Mouse (Mus musculus): ENCODE results near the gene Slc28a1. TPM values are rescaled to one million over a fixed set of nuclear protein-coding genes. Genes with fewer than 3 reads are reported as not detected.
"Not testable (repeated sequence)": the region's sequence is repeated elsewhere in the genome, so short reads cannot be mapped to it uniquely, and the experiment has no call there.

The Slc28a1 gene
- polyA plus RNA-seq, 1 experiment from 2014 or later = 0.07 TPM

GRCm38 (mm10) chr7:81152826-81153225 lies 38.2 kb downstream of the Slc28a1 start:
- H3K4me3 ChIP-seq (ENCODE audit: low read depth, low read length) = no peak overlapping the region
- H3K4me2 ChIP-seq = no peak overlapping the region
- H3K27ac ChIP-seq (ENCODE audit: low read depth, low read length) = no peak overlapping the region
- H3K9ac ChIP-seq (ENCODE audit: low read length) = no peak overlapping the region
- no peaks in the 10 kb centered on the region for H3K9me3 ChIP-seq (ENCODE audit: control insufficient read depth, low read length)
- no peak for DNase-seq (ENCODE audit: low spot score, missing footprints)
- ATAC-seq (ENCODE audit: low FRiP score) = no peak
- H3K4me1 ChIP-seq (ENCODE audit: control insufficient read depth, insufficient read depth, low read length) = no peaks in the 10 kb centered on the region
- H3K27me3 ChIP-seq (ENCODE audit: control insufficient read depth, insufficient read depth, low read length) = no peaks in the 10 kb centered on the region
- no peaks in the 10 kb centered on the region for H3K36me3 ChIP-seq (ENCODE audit: control insufficient read depth, insufficient read depth, low read length)
- 88% methylated on average over 7 of the region's 7 CpGs for WGBS

GRCm38 (mm10) chr7:81153327-81153726 lies 38.7 kb downstream of the Slc28a1 start:
- Histone ChIP-seq H3K4me3 (ENCODE audit: low read depth, low read length) (no peak overlapping the region), H3K4me2 (no peak overlapping the region), H3K9me3 (ENCODE audit: control insufficient read depth, low read length) (no peaks in the 10 kb centered on the region), H3K4me1 (ENCODE audit: control insufficient read depth, insufficient read depth, low read length) (no peaks in the 10 kb centered on the region), H3K27ac (ENCODE audit: low read depth, low read length) (no peak overlapping the region), H3K9ac (ENCODE audit: low read length) (no peak overlapping the region), H3K36me3 (ENCODE audit: control insufficient read depth, insufficient read depth, low read length) (no peaks in the 10 kb centered on the region), H3K27me3 (ENCODE audit: control insufficient read depth, insufficient read depth, low read length) (no peaks in the 10 kb centered on the region)
- no peak for ATAC-seq (ENCODE audit: low FRiP score)
- peak; percentile 86 for DNase-seq (ENCODE audit: low spot score, missing footprints)
- WGBS = 85% methylated on average over 6 of the region's 6 CpGs

- not testable (repeated sequence) for H3K4me2 ChIP-seq; H3K36me3 ChIP-seq (ENCODE audit: control insufficient read depth, insufficient read depth, low read length); H3K4me3 ChIP-seq (ENCODE audit: low read depth, low read length); H3K27ac ChIP-seq (ENCODE audit: low read depth, low read length); DNase-seq (ENCODE audit: low spot score, missing footprints); H3K27me3 ChIP-seq (ENCODE audit: control insufficient read depth, insufficient read depth, low read length); ATAC-seq (ENCODE audit: low FRiP score); H3K4me1 ChIP-seq (ENCODE audit: control insufficient read depth, insufficient read depth, low read length); H3K9ac ChIP-seq (ENCODE audit: low read length); H3K9me3 ChIP-seq (ENCODE audit: control insufficient read depth, low read length)
Measured at GRCm38 (mm10) chr7:81154244-81154643, 39.6 kb downstream of the Slc28a1 start.

- Histone ChIP-seq H3K9ac (ENCODE audit: low read length) (no peak overlapping the region), H3K36me3 (ENCODE audit: control insufficient read depth, insufficient read depth, low read length) (no peaks in the 10 kb centered on the region), H3K27me3 (ENCODE audit: control insufficient read depth, insufficient read depth, low read length) (no peaks in the 10 kb centered on the region), H3K4me2 (no peak overlapping the region), H3K4me1 (ENCODE audit: control insufficient read depth, insufficient read depth, low read length) (no peaks in the 10 kb centered on the region), H3K9me3 (ENCODE audit: control insufficient read depth, low read length) (no peaks in the 10 kb centered on the region), H3K27ac (ENCODE audit: low read depth, low read length) (no peak overlapping the region), H3K4me3 (ENCODE audit: low read depth, low read length) (no peak overlapping the region)
- ATAC-seq (ENCODE audit: low FRiP score) = peak; percentile 75; the same call in 1 of the 2 replicates
- WGBS = 3% methylated on average over 3 of the region's 3 CpGs
- DNase-seq (ENCODE audit: low spot score, missing footprints) = peak; percentile 96
Measured at GRCm38 (mm10) chr7:81154960-81155359, 40.4 kb downstream of the Slc28a1 start.

GRCm38 (mm10) chr7:81158933-81159332 lies 44.3 kb downstream of the Slc28a1 start:
- H3K4me2 ChIP-seq = no peak overlapping the region
- no peaks in the 10 kb centered on the region for H3K9me3 ChIP-seq (ENCODE audit: control insufficient read depth, low read length)
- H3K27me3 ChIP-seq (ENCODE audit: control insufficient read depth, insufficient read depth, low read length) = no peaks in the 10 kb centered on the region
- WGBS = 82% methylated on average over 7 of the region's 7 CpGs
- ATAC-seq (ENCODE audit: low FRiP score) (no peak), DNase-seq (ENCODE audit: low spot score, missing footprints) (no peak)
- H3K27ac ChIP-seq (ENCODE audit: low read depth, low read length) = no peak overlapping the region
- H3K36me3 ChIP-seq (ENCODE audit: control insufficient read depth, insufficient read depth, low read length) = no peaks in the 10 kb centered on the region
- no peak overlapping the region for H3K9ac ChIP-seq (ENCODE audit: low read length)
- no peaks in the 10 kb centered on the region for H3K4me1 ChIP-seq (ENCODE audit: control insufficient read depth, insufficient read depth, low read length)
- H3K4me3 ChIP-seq (ENCODE audit: low read depth, low read length) = no peak overlapping the region

- Histone ChIP-seq H3K4me3 (ENCODE audit: low read depth, low read length) (no peak overlapping the region), H3K4me2 (no peak overlapping the region), H3K27me3 (ENCODE audit: control insufficient read depth, insufficient read depth, low read length) (no peaks in the 10 kb centered on the region), H3K4me1 (ENCODE audit: control insufficient read depth, insufficient read depth, low read length) (no peaks in the 10 kb centered on the region), H3K9me3 (ENCODE audit: control insufficient read depth, low read length) (no peaks in the 10 kb centered on the region), H3K9ac (ENCODE audit: low read length) (no peak overlapping the region), H3K36me3 (ENCODE audit: control insufficient read depth, insufficient read depth, low read length) (no peaks in the 10 kb centered on the region), H3K27ac (ENCODE audit: low read depth, low read length) (no peak overlapping the region)
- ATAC-seq (ENCODE audit: low FRiP score) (no peak), DNase-seq (ENCODE audit: low spot score, missing footprints) (peak; percentile 90)
- 74% methylated on average over 9 of the region's 9 CpGs for WGBS
Measured at GRCm38 (mm10) chr7:81161666-81162065, 47.1 kb downstream of the Slc28a1 start.

GRCm38 (mm10) chr7:81162345-81162744 lies 47.7 kb downstream of the Slc28a1 start:
- H3K36me3 ChIP-seq (ENCODE audit: control insufficient read depth, insufficient read depth, low read length) = no peaks in the 10 kb centered on the region
- WGBS = 29% methylated on average over 4 of the region's 4 CpGs
- H3K27me3 ChIP-seq (ENCODE audit: control insufficient read depth, insufficient read depth, low read length) = no peaks in the 10 kb centered on the region
- DNase-seq (ENCODE audit: low spot score, missing footprints) = peak; percentile 97
- no peaks in the 10 kb centered on the region for H3K4me1 ChIP-seq (ENCODE audit: control insufficient read depth, insufficient read depth, low read length)
- no peak overlapping the region for H3K4me2 ChIP-seq
- no peak for ATAC-seq (ENCODE audit: low FRiP score)
- no peak overlapping the region for H3K9ac ChIP-seq (ENCODE audit: low read length)
- H3K27ac ChIP-seq (ENCODE audit: low read depth, low read length) = no peak overlapping the region
- H3K9me3 ChIP-seq (ENCODE audit: control insufficient read depth, low read length) = no peaks in the 10 kb centered on the region
- no peak overlapping the region for H3K4me3 ChIP-seq (ENCODE audit: low read depth, low read length)

- Histone ChIP-seq H3K27me3 (ENCODE audit: control insufficient read depth, insufficient read depth, low read length) (no peaks in the 10 kb centered on the region), H3K9ac (ENCODE audit: low read length) (no peak overlapping the region), H3K27ac (ENCODE audit: low read depth, low read length) (no peak overlapping the region), H3K4me3 (ENCODE audit: low read depth, low read length) (no peak overlapping the region), H3K36me3 (ENCODE audit: control insufficient read depth, insufficient read depth, low read length) (no peaks in the 10 kb centered on the region), H3K9me3 (ENCODE audit: control insufficient read depth, low read length) (no peaks in the 10 kb centered on the region), H3K4me2 (no peak overlapping the region), H3K4me1 (ENCODE audit: control insufficient read depth, insufficient read depth, low read length) (no peaks in the 10 kb centered on the region)
- ATAC-seq (ENCODE audit: low FRiP score) (no peak), DNase-seq (ENCODE audit: low spot score, missing footprints) (no peak)
- WGBS = 65% methylated on average over 7 of the region's 7 CpGs
Measured at GRCm38 (mm10) chr7:81164411-81164810, 49.8 kb downstream of the Slc28a1 start.

GRCm38 (mm10) chr7:81167124-81167523 lies 52.5 kb downstream of the Slc28a1 start:
- Histone ChIP-seq H3K36me3 (ENCODE audit: control insufficient read depth, insufficient read depth, low read length) (no peaks in the 10 kb centered on the region), H3K4me1 (ENCODE audit: control insufficient read depth, insufficient read depth, low read length) (no peaks in the 10 kb centered on the region), H3K27ac (ENCODE audit: low read depth, low read length) (no peak overlapping the region), H3K9ac (ENCODE audit: low read length) (no peak overlapping the region), H3K27me3 (ENCODE audit: control insufficient read depth, insufficient read depth, low read length) (no peaks in the 10 kb centered on the region), H3K9me3 (ENCODE audit: control insufficient read depth, low read length) (no peaks in the 10 kb centered on the region), H3K4me3 (ENCODE audit: low read depth, low read length) (no peak overlapping the region), H3K4me2 (no peak overlapping the region)
- 47% methylated on average over 3 of the region's 3 CpGs for WGBS
- peak; percentile 89 for DNase-seq (ENCODE audit: low spot score, missing footprints)
- 0 out of 2 replicates have a peak, but pooled peaks have one; percentile 54 for ATAC-seq (ENCODE audit: low FRiP score)

- Histone ChIP-seq H3K27me3 (ENCODE audit: control insufficient read depth, insufficient read depth, low read length) (no peaks in the 10 kb centered on the region), H3K4me2 (no peak overlapping the region), H3K9me3 (ENCODE audit: control insufficient read depth, low read length) (no peaks in the 10 kb centered on the region; the same call in 1 of the 2 replicates), H3K4me3 (ENCODE audit: low read depth, low read length) (no peak overlapping the region), H3K4me1 (ENCODE audit: control insufficient read depth, insufficient read depth, low read length) (no peaks in the 10 kb centered on the region), H3K27ac (ENCODE audit: low read depth, low read length) (no peak overlapping the region), H3K9ac (ENCODE audit: low read length) (no peak overlapping the region), H3K36me3 (ENCODE audit: control insufficient read depth, insufficient read depth, low read length) (no peaks in the 10 kb centered on the region)
- 93% methylated on average over 7 of the region's 7 CpGs for WGBS
- DNase-seq (ENCODE audit: low spot score, missing footprints) (no peak), ATAC-seq (ENCODE audit: low FRiP score) (no peak)
Measured at GRCm38 (mm10) chr7:81169351-81169750, 54.8 kb downstream of the Slc28a1 start.

Data from midbrain, embryonic 11.5 days (tissue).